Mouse (Mus musculus) myocyte (in vitro differentiated cells): ENCODE data around the gene 3110009E18Rik.

ENCODE experiments used
- CEBPB ChIP-seq: IDR thresholded peaks from 2 replicates; pipeline ENCODE4 v1.6.1; 2011; ENCODE audit warnings: mild to moderate bottlenecking, moderate library complexity; ENCODE audit not compliant: poor library complexity, insufficient read depth, severe bottlenecking
- E2F4 ChIP-seq: IDR thresholded peaks from one replicate; pipeline ENCODE4 v1.6.1; 2011; ENCODE audit warnings: mild to moderate bottlenecking, control low read depth, moderate library complexity; ENCODE audit not compliant: insufficient read depth
- MAX ChIP-seq: IDR thresholded peaks from one replicate; pipeline ENCODE4 v1.6.1; 2011; ENCODE audit warnings: low read depth, mild to moderate bottlenecking, control low read depth
- MYOG ChIP-seq, 3 experiments: IDR thresholded peaks; one replicate each; pipeline ENCODE4 v1.6.1; 2011; ENCODE audit warnings: control low read depth in 2 of 3, low read depth in 2 of 3, mild to moderate bottlenecking in 2 of 3; ENCODE audit not compliant: insufficient read length in 2 of 3, control insufficient read depth in 1 of 3, insufficient read depth in 1 of 3
- POLR2A ChIP-seq: IDR thresholded peaks from one replicate; pipeline ENCODE4 v1.6.1; 2011; ENCODE audit warnings: low read depth, mild to moderate bottlenecking, control low read depth, moderate library complexity; ENCODE audit not compliant: insufficient read length
- POLR2AphosphoS2 ChIP-seq: IDR thresholded peaks from one replicate; pipeline ENCODE4 v1.6.1; 2011; ENCODE audit warnings: low read depth, control low read depth; ENCODE audit not compliant: insufficient read length
- REST ChIP-seq: IDR thresholded peaks from one replicate; pipeline ENCODE4 v1.6.1; 2011; ENCODE audit warnings: mild to moderate bottlenecking, control low read depth, moderate library complexity; ENCODE audit not compliant: insufficient read depth, insufficient read length
- SRF ChIP-seq: IDR thresholded peaks from one replicate; pipeline ENCODE4 v1.6.1; 2011; ENCODE audit warnings: low read depth; ENCODE audit not compliant: control insufficient read depth, insufficient read length
- TCF12 ChIP-seq: IDR thresholded peaks from one replicate; pipeline ENCODE4 v1.6.1; 2011; ENCODE audit warnings: mild to moderate bottlenecking, control low read depth; ENCODE audit not compliant: poor library complexity, insufficient read depth, severe bottlenecking
- USF1 ChIP-seq: IDR thresholded peaks from one replicate; pipeline ENCODE4 v1.6.1; 2011; ENCODE audit warnings: low read depth, mild to moderate bottlenecking, control low read depth, moderate library complexity

- TF ChIP-seq POLR2A (no peak), MYOG (IDR thresholded peaks at IDR 0.05; ENCODE audit: control insufficient read depth in 1 of 3, insufficient read depth in 1 of 3, insufficient read length in 2 of 3, low read depth in 2 of 3) (no peak), MAX (no peak), E2F4 (no peak), CEBPB (no peak), REST (no peak), POLR2AphosphoS2 (no peak), SRF (no peak), USF1 (no peak), TCF12 (no peak)
Measured at GRCm38 (mm10) chr1:120140144-120140693, 19.2 kb downstream of the 3110009E18Rik start.
